In genomic region chr17:50078749-50079148, GRCm38 (mm10) we compare ENCODE assay signal across 22 mouse cellular contexts.
DNase-seq lines count a peak whose midpoint lies in the region; ATAC-seq and TF ChIP-seq lines count a peak whose summit lies in the region.
"Had no signal": no experiment of that assay in that cellular context is flagged by ENCODE, and none has a peak within 500 bp of the region (broad histone marks: within the 10 kb centered on the region; RNA-seq: fewer than 3 reads in every experiment).

No protein-coding gene starts in this region.

- peak; percentile 83 for TF ChIP-seq EP300 in CH12.LX (IDR thresholded peaks at IDR 0.05; ENCODE audit: low read length)

- TF ChIP-seq POLR2A in CH12.LX (IDR thresholded peaks at IDR 0.05; ENCODE audit: low read depth, low read length), result peak; percentile 37; the same call in 1 of the 2 replicates

- no peaks in the 10 kb centered on the region for H3K27me3 ChIP-seq in CH12.LX (replicated peaks)
- H3K27me3 ChIP-seq: embryonic facial prominence, embryonic 15.5 days; heart, embryonic 13.5 days; hindbrain, embryonic 12.5 days had no signal

- H3K79me2 ChIP-seq in CH12.LX (replicated peaks; ENCODE audit: control insufficient read depth, extremely low read depth, insufficient read depth, poor library complexity, severe bottlenecking), result peaks cover 42% of the 10 kb centered on the region

- H3K4me3 ChIP-seq in CH12.LX (replicated peaks in 1 of 3; ENCODE audit: low read depth in 2 of 3, low read length in 2 of 3, poor library complexity in 1 of 3), result peak overlapping the region; percentile 17 to 42 (median 32)
- H3K4me3 ChIP-seq: embryonic facial prominence, embryonic 15.5 days; erythroblast, embryonic 14.5 days; forebrain, embryonic 10.5 days; heart, embryonic 13.5 days; hindbrain, embryonic 12.5 days had no signal

- peak overlapping the region; percentile 91 for H3K27ac ChIP-seq in CH12.LX (ENCODE audit: insufficient read depth, low read depth)
- H3K27ac ChIP-seq: embryonic facial prominence, embryonic 15.5 days; forebrain, embryonic 10.5 days; heart, embryonic 13.5 days; hindbrain, embryonic 12.5 days had no signal

- dilution Hi-C loops in CH12.LX (cut with MboI; ENCODE audit: extremely low pct_ligation_motif_present, extremely low pct_unique_long_range_greater_than_20kb, low sequenced_read_pairs), result no loop called here

- H3K9me3 ChIP-seq in CH12.LX (replicated peaks; ENCODE audit: low read length), result no peaks in the 10 kb centered on the region
- H3K9me3 ChIP-seq: embryonic facial prominence, embryonic 15.5 days; forebrain, embryonic 10.5 days; heart, embryonic 13.5 days; hindbrain, embryonic 12.5 days had no signal

- TF ChIP-seq RAD21 in CH12.LX (IDR thresholded peaks at IDR 0.05; ENCODE audit: low read depth, low read length), result no peak

- peak; percentile 88 for DNase-seq in heart, adult 11 months
- DNase-seq in heart, postnatal 14 days, result no peak
- DNase-seq in CH12.LX (ENCODE audit: extremely low read depth), result peak; percentile 81
- DNase-seq in gastrocnemius, adult 8-10 months (ENCODE audit: low spot score in 2 of 2), result no peak
- DNase-seq in frontal cortex, postnatal 36 days (ENCODE audit: low spot score in 2 of 2), result no peak
- DNase-seq in right cerebral cortex, postnatal 36 days (ENCODE audit: low spot score in 2 of 2), result no peak
- DNase-seq: adrenal gland, adult 8-10 months; cerebellum, adult 18-20 months; cerebellum, postnatal 10 days; embryo, embryonic 11 days; gastrocnemius, postnatal 10 days; heart, postnatal 4 days had no signal

- TF ChIP-seq CTCF in CH12.LX (conservative IDR thresholded peaks at IDR 0.05 in 1 of 2, IDR thresholded peaks at IDR 0.05 in 1 of 2; ENCODE audit: low read depth in 2 of 2, low read length in 2 of 2), result no peak

- peak; percentile 88 for ATAC-seq in granulocyte monocyte progenitor cell, adult 5-6 weeks (replicated peaks; ENCODE audit: poor library complexity, severe bottlenecking)
- peak; percentile 74 for ATAC-seq in monocyte, adult 5-6 weeks (replicated peaks; ENCODE audit: insufficient number of reproducible peaks, low FRiP score, low TSS enrichment, poor library complexity, severe bottlenecking)
- ATAC-seq: forebrain, embryonic 14.5 days; hindbrain, embryonic 16.5 days; inflammation-experienced regulatory T-cells, adult 6 months had no signal

- peaks cover 14 to 45% of the 10 kb centered on the region in 2 experiments for H3K4me1 ChIP-seq in CH12.LX (ENCODE audit: control insufficient read depth in 1 of 2, insufficient read depth in 2 of 2)
- H3K4me1 ChIP-seq: embryonic facial prominence, embryonic 15.5 days; heart, embryonic 13.5 days; hindbrain, embryonic 12.5 days had no signal

- peak overlapping the region; percentile 51 for H3K4me2 ChIP-seq in CH12.LX (ENCODE audit: insufficient read depth, low read depth, poor library complexity, severe bottlenecking)
- H3K4me2 ChIP-seq: embryonic facial prominence, embryonic 15.5 days; heart, embryonic 13.5 days; hindbrain, embryonic 12.5 days had no signal

- in situ Hi-C loops in CH12.LX (cut with MboI; ENCODE audit: low pct_ligation_motif_present, low pct_unique_long_range_greater_than_20kb, low sequenced_read_pairs), result no loop called here

- intact Hi-C loops in heart, postnatal 14 days (cut with DNase I), result no loop called here

- H3K36me3 ChIP-seq in CH12.LX (replicated peaks in 1 of 2; ENCODE audit: control insufficient read depth in 1 of 2, insufficient read depth in 1 of 2, low read length in 1 of 2), result peaks cover 38 to 48% of the 10 kb centered on the region in 2 experiments
- H3K36me3 ChIP-seq: embryonic facial prominence, embryonic 15.5 days; forebrain, embryonic 10.5 days; hindbrain, embryonic 12.5 days had no signal

- peak overlapping the region; percentile 40 for H3K9ac ChIP-seq in CH12.LX (ENCODE audit: insufficient read depth, low read depth)
- H3K9ac ChIP-seq: embryonic facial prominence, embryonic 15.5 days; heart, embryonic 13.5 days; hindbrain, embryonic 12.5 days had no signal

TF ChIP-seq in CH12.LX, 34 proteins besides CTCF, POLR2A, EP300 and RAD21:
- TF ChIP-seq ZMIZ1 (IDR thresholded peaks at IDR 0.05; ENCODE audit: low read depth, low read length) (no peak), MYC (IDR thresholded peaks at IDR 0.05; ENCODE audit: low read depth, low read length) (peak; percentile 96), JUND (conservative IDR thresholded peaks at IDR 0.05; ENCODE audit: low read depth, low read length) (no peak), CHD2 (IDR thresholded peaks at IDR 0.05; ENCODE audit: low read length) (no peak), ELF1 (IDR thresholded peaks at IDR 0.05; ENCODE audit: low read depth, low read length) (peak; percentile 16; the same call in 1 of the 2 replicates), UBTF (IDR thresholded peaks at IDR 0.05; ENCODE audit: low read depth, low read length) (no peak), GABPA (IDR thresholded peaks at IDR 0.05; ENCODE audit: insufficient replicate concordance, low read depth, low read length) (no peak), E2F4 (IDR thresholded peaks at IDR 0.05; ENCODE audit: insufficient replicate concordance, low read depth, low read length) (no peak), ZNF384 (IDR thresholded peaks at IDR 0.05; ENCODE audit: low read depth, low read length) (no peak), ZC3H11A (IDR thresholded peaks at IDR 0.05; ENCODE audit: low read depth, low read length) (no peak), POLR2AphosphoS2 (IDR thresholded peaks at IDR 0.05; ENCODE audit: low read depth, low read length) (no peak), MEF2A (IDR thresholded peaks at IDR 0.05; ENCODE audit: borderline replicate concordance, low read depth, low read length) (no peak), MAZ (IDR thresholded peaks at IDR 0.05; ENCODE audit: low read depth, low read length) (no peak), HCFC1 (IDR thresholded peaks at IDR 0.05; ENCODE audit: low read depth, low read length) (no peak), JUN (IDR thresholded peaks at IDR 0.05; ENCODE audit: insufficient read depth, low read depth, low read length) (no peak), RCOR1 (conservative IDR thresholded peaks at IDR 0.05; ENCODE audit: low read depth, low read length) (no peak), CHD1 (IDR thresholded peaks at IDR 0.05; ENCODE audit: low read depth, low read length) (no peak), MAFK (IDR thresholded peaks at IDR 0.05; ENCODE audit: insufficient replicate concordance, low read length) (no peak), SIN3A (IDR thresholded peaks at IDR 0.05; ENCODE audit: low read length) (peak; percentile 80), NELFE (IDR thresholded peaks at IDR 0.05; ENCODE audit: low read depth, low read length) (no peak), ZKSCAN1 (IDR thresholded peaks at IDR 0.05; ENCODE audit: borderline replicate concordance, low read depth, low read length) (no peak), PAX5 (IDR thresholded peaks at IDR 0.05; ENCODE audit: low read length) (no peak), ETS1 (conservative IDR thresholded peaks at IDR 0.05; ENCODE audit: low read depth, low read length) (peak; percentile 22), USF1 (IDR thresholded peaks at IDR 0.05; ENCODE audit: low read depth, low read length) (no peak), MAX (IDR thresholded peaks at IDR 0.05; ENCODE audit: low read length) (peak; percentile 64), SMC3 (IDR thresholded peaks at IDR 0.05; ENCODE audit: low read depth, low read length) (no peak), BHLHE40 (IDR thresholded peaks at IDR 0.05; ENCODE audit: low read depth, low read length) (peak; percentile 63; the same call in 1 of the 2 replicates), TBP (conservative IDR thresholded peaks at IDR 0.05; ENCODE audit: low read depth, low read length) (no peak), KAT2A (IDR thresholded peaks at IDR 0.05; ENCODE audit: insufficient replicate concordance, low read length) (no peak), MXI1 (IDR thresholded peaks at IDR 0.05; ENCODE audit: low read depth, low read length) (peak; percentile 84; the same call in 1 of the 2 replicates), TCF12 (IDR thresholded peaks at IDR 0.05; ENCODE audit: low read depth, low read length) (no peak), IRF4 (IDR thresholded peaks at IDR 0.05; ENCODE audit: low read depth, low read length) (peak; percentile 85), USF2 (conservative IDR thresholded peaks at IDR 0.05; ENCODE audit: low read depth, low read length) (no peak), NRF1 (IDR thresholded peaks at IDR 0.05; ENCODE audit: low read depth, low read length) (no peak)

Comparison
In these comparisons a context has a peak if more than half of its experiments do, and no peak if none do; other contexts are left out.
1. DNase-seq: peak in heart, adult 11 months (single experiment) and CH12.LX (single experiment); none in heart, postnatal 14 days (0 of 2), gastrocnemius, adult 8-10 months (0 of 2), frontal cortex, postnatal 36 days (0 of 2) and right cerebral cortex, postnatal 36 days (0 of 2).